Comparison of ENCODE assay signal across 15 mouse cellular contexts in genomic region chr11:16767984-16768383, GRCm38 (mm10). TPM values are rescaled to one million over a fixed set of nuclear protein-coding genes. Genes with fewer than 3 reads are reported as not detected.
"Had no signal": no experiment of that assay in that cellular context is flagged by ENCODE, and none has a peak within 500 bp of the region (broad histone marks: within the 10 kb centered on the region; RNA-seq: fewer than 3 reads in every experiment).

No protein-coding gene starts in this region.

- H3K9ac ChIP-seq: limb, embryonic 15.5 days; liver, embryonic 13.5 days; neural tube, embryonic 13.5 days; stomach, embryonic 15.5 days had no signal

- H3K4me1 ChIP-seq: liver, embryonic 13.5 days had no signal

- H3K9me3 ChIP-seq: limb, embryonic 15.5 days; liver, embryonic 13.5 days; neural tube, embryonic 13.5 days; stomach, embryonic 15.5 days had no signal

- H3K36me3 ChIP-seq: liver, embryonic 13.5 days; neural tube, embryonic 13.5 days; stomach, embryonic 15.5 days had no signal

- H3K4me3 ChIP-seq: limb, embryonic 15.5 days; liver, embryonic 13.5 days; myocyte; neural tube, embryonic 13.5 days; stomach, embryonic 15.5 days had no signal

- H3K4me2 ChIP-seq: limb, embryonic 15.5 days; liver, embryonic 13.5 days; neural tube, embryonic 13.5 days; stomach, embryonic 15.5 days had no signal

- H3K27me3 ChIP-seq: limb, embryonic 15.5 days; liver, embryonic 13.5 days; neural tube, embryonic 13.5 days; stomach, embryonic 15.5 days had no signal

- ATAC-seq: intestine, postnatal 0 days had no signal

- DNase-seq: kidney, adult 9 months; kidney, postnatal 36 days; layer of hippocampus, adult 9-11 months; layer of hippocampus, postnatal 36 days; liver, embryonic 13.5 days; lung, adult 18-20 months; midbrain, embryonic 14.5 days; right cerebral cortex, postnatal 14 days had no signal

- H3K27ac ChIP-seq: kidney, postnatal 0 days; limb, embryonic 15.5 days; liver, embryonic 13.5 days; neural tube, embryonic 13.5 days; stomach, embryonic 15.5 days had no signal

RNA-seq across cellular contexts. Expression of gene Egfr, which starts 16.0 kb away (rescaled TPM):
- total RNA-seq: megakaryocyte-erythroid progenitor cell, adult 5-6 weeks had no signal
